Mouse (Mus musculus): Measurements from ENCODE around the gene Kcnj6. TPM values are rescaled to one million over a fixed set of nuclear protein-coding genes. Genes with fewer than 3 reads are reported as not detected.

Gene Kcnj6
- polyA plus RNA-seq (2016; fragmentation: Nextera tagmentation; extraction: Ambion mirVana), result not detected in 2 replicates

DNA sequence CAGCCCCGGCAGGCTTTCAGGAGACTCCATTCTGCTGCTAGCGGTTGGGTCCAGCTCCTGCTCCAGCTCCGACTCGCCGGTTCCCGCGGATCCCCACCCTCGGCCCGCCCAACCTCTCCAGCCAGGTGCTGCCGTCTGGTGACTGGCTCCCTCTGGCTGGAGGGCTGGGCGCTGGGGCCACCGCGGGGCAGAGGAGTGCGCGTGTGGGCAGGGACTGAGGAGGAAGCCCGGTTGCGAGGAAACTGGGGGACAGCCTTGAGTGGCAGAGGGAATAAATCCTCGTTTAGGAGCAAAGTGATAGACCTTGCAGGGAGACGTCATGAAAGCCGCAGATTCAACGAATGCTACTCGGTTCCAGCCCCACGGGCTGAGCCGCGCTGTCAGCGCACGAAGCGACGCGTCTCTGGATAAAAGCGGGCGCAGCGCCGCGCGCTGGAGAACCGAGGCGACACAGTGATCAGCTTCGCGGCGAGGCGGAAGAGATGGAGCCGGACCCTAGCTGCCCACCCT, at the start of gene Kcnj6:
Gene Kcnj6 (minus strand): TSS at position 362 of the 510 bp plus-strand sequence.
- no peak within 1 kb of the TSS for H3K9ac ChIP-seq
- peaks cover 34% of the 10 kb centered on the region for H3K27me3 ChIP-seq (replicated peaks)
- H3K4me1 ChIP-seq, result no peaks in the 10 kb centered on the region
- ATAC-seq, result no peak
- no peak within 1 kb of the TSS for H3K4me2 ChIP-seq
- no peak within 1 kb of the TSS for H3K4me3 ChIP-seq
- H3K9me3 ChIP-seq (replicated peaks), result no peaks in the 10 kb centered on the region
- WGBS (ENCODE audit: insufficient replicate concordance), result 4% methylated on average over 43 of the region's 43 CpGs
- H3K36me3 ChIP-seq, result no peaks in the 10 kb centered on the region
- H3K27ac ChIP-seq, result no peak within 1 kb of the TSS

DNA sequence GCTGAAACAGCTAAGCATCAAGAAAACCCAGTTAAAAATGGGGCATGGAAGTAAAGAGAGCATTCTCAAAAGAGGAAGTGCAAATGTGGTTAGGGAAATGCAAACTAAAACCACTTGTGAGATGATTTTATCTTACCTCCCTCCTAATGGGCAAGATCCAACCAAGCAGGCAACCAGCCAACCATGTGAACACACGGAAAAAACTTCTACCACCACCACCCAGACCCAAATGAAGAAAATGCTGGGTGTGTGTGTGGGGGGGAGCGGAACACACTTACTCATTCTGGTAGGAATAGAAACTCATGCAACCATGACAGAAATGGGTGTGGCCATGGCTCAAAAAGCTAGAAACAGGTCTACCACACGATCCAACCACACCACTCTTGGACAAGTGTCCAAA, 12.4 kb upstream of the Kcnj6 start:
- Histone ChIP-seq H3K9me3 (replicated peaks) (no peaks in the 10 kb centered on the region), H3K4me3 (no peak overlapping the region), H3K9ac (no peak overlapping the region), H3K27ac (no peak overlapping the region), H3K27me3 (replicated peaks) (no peaks in the 10 kb centered on the region), H3K4me2 (no peak overlapping the region), H3K4me1 (no peaks in the 10 kb centered on the region), H3K36me3 (no peaks in the 10 kb centered on the region)
- WGBS (ENCODE audit: insufficient replicate concordance), result 45% methylated on average over 3 of the region's 3 CpGs
- ATAC-seq, result no peak

DNA sequence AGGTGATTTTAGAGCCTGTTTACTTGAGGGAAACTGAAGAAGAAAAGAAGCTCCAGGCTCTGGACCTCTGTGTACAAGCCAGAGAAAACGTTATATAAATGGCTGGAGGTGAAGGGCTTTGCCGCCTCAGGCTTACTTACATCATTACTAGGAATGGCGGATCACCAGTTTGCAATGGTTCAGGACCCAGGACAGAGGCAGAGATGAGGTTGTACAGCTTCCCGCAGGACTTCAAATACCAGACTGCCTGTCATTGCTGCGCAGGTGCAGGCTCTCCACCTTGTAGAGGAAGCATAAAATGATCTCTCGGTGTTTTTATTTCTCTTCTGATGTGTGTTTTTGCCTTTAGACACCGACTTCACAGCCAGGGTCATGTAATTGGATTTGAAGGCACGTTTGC, 7.1 kb upstream of the Kcnj6 start:
- Histone ChIP-seq H3K27ac (no peak overlapping the region), H3K4me2 (no peak overlapping the region), H3K4me1 (no peaks in the 10 kb centered on the region), H3K9ac (no peak overlapping the region), H3K36me3 (no peaks in the 10 kb centered on the region), H3K4me3 (no peak overlapping the region), H3K9me3 (replicated peaks) (no peaks in the 10 kb centered on the region), H3K27me3 (replicated peaks) (no peaks in the 10 kb centered on the region)
- WGBS (ENCODE audit: insufficient replicate concordance), result 32% methylated on average over 8 of the region's 8 CpGs
- ATAC-seq, result no peak

DNA sequence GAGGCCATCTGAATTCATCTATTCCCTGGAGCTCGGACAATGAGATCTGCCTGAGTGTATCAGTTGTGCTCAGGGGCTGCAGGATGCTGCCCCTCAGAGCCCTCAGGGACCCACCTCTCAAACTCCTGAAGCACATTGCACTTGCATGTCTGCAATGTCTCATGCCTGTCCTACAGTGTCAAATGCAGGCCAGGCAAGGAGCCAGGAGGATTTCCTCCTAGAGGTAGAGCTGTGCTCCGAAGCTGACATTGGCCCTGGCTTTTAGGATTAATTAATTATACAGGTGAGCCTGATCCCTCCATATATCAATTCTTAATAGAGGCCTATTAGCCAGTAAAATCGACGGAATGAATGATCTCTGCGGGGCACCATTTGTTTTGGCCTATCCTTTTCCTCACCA, 2.0 kb upstream of the Kcnj6 start:
- no peak overlapping the region for H3K9ac ChIP-seq
- H3K9me3 ChIP-seq (replicated peaks), result no peaks in the 10 kb centered on the region
- no peak overlapping the region for H3K4me2 ChIP-seq
- no peak for ATAC-seq
- no peak overlapping the region for H3K4me3 ChIP-seq
- no peaks in the 10 kb centered on the region for H3K36me3 ChIP-seq
- 60% methylated on average over 5 of the region's 5 CpGs for WGBS (ENCODE audit: insufficient replicate concordance)
- H3K27me3 ChIP-seq (replicated peaks), result peaks cover 34% of the 10 kb centered on the region
- H3K4me1 ChIP-seq, result no peaks in the 10 kb centered on the region
- H3K27ac ChIP-seq, result no peak overlapping the region

DNA sequence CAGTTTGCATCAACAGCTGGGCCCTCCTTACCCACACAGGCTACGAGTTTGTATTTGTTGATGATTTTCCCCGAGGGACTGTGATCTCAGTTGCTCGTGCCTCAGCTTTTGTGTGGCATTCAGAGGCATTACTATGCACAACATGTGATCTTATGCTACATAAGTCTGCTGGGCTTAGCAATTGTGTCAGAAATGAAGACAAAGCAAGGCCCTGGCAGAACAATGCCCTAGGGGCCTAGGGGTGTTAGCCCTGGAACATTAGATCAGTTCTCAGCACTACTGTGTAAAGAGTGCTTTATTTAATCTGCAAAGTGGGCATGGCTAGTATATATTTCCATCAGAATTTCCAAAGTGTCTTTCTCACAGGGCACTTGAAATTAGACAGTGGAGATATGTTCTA, 1.5 kb upstream of the Kcnj6 start:
- Histone ChIP-seq H3K36me3 (no peaks in the 10 kb centered on the region), H3K4me1 (no peaks in the 10 kb centered on the region), H3K4me3 (no peak overlapping the region), H3K9ac (no peak overlapping the region), H3K9me3 (replicated peaks) (no peaks in the 10 kb centered on the region), H3K4me2 (no peak overlapping the region), H3K27me3 (replicated peaks) (peaks cover 34% of the 10 kb centered on the region), H3K27ac (no peak overlapping the region)
- ATAC-seq, result no peak
- 51% methylated on average over 3 of the region's 3 CpGs for WGBS (ENCODE audit: insufficient replicate concordance)

DNA sequence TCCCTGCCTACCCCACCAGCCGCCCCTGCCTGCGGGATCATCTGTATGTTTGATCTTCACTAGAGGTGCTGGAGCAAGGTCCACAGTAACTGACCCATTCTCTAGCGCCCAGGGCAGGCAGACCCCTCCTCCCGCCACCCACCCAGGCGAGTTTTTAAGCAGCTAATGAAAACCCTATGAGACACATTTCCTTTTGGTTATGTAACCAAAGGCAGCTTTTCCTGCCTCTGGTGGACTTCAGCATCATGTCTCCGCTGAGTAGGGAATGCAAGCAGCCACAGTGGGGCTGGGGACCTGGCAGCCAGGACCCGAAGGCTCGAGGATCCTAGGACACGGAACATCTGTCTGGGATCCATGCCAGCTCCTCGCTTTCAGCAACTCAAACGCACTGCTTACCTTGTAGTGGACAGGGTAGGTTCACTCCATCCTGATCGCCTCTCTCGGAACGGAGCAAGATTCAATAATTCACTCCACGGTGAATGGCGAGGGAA, 665 bp downstream of the Kcnj6 start:
- H3K27ac ChIP-seq, result no peak overlapping the region
- no peak for ATAC-seq
- no peak overlapping the region for H3K4me3 ChIP-seq
- no peaks in the 10 kb centered on the region for H3K9me3 ChIP-seq (replicated peaks)
- H3K36me3 ChIP-seq, result no peaks in the 10 kb centered on the region
- peaks cover 34% of the 10 kb centered on the region for H3K27me3 ChIP-seq (replicated peaks)
- WGBS (ENCODE audit: insufficient replicate concordance), result 22% methylated on average over 16 of the region's 16 CpGs
- no peaks in the 10 kb centered on the region for H3K4me1 ChIP-seq
- no peak overlapping the region for H3K4me2 ChIP-seq
- H3K9ac ChIP-seq, result no peak overlapping the region

DNA sequence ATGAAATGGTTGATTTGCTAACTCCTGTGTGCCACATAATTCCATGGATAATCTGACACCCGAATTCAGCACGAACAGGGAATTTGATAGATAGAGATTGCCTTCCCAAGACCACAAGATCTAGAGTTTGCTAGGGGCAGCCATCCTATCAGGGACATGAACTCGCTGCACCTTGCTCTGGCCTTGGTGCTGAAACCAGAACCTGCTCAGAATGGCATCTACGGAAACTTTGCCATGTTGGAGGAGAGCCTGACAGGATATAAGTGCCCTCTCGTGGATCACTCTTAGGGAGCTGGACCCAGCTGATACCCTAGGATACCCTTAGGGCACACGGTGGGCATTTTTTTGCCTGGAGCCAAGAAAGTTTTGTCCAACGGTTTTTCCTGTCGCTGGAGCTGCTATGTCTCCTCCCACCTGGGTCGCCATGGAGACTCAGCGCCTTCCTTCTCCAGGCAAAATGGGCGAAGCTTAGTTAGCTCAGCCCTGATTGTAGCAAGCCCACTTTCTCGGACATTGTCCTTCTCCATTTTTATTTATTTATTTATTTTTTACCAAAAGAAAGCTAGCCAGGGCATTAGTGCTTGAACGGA, 1.9 kb downstream of the Kcnj6 start:
- no peak overlapping the region for H3K27ac ChIP-seq
- WGBS (ENCODE audit: insufficient replicate concordance), result 10% methylated on average over 13 of the region's 13 CpGs
- H3K4me3 ChIP-seq, result no peak overlapping the region
- peaks cover 34% of the 10 kb centered on the region for H3K27me3 ChIP-seq (replicated peaks)
- H3K4me2 ChIP-seq, result no peak overlapping the region
- no peaks in the 10 kb centered on the region for H3K4me1 ChIP-seq
- no peaks in the 10 kb centered on the region for H3K9me3 ChIP-seq (replicated peaks)
- ATAC-seq, result no peak
- no peak overlapping the region for H3K9ac ChIP-seq
- H3K36me3 ChIP-seq, result no peaks in the 10 kb centered on the region

DNA sequence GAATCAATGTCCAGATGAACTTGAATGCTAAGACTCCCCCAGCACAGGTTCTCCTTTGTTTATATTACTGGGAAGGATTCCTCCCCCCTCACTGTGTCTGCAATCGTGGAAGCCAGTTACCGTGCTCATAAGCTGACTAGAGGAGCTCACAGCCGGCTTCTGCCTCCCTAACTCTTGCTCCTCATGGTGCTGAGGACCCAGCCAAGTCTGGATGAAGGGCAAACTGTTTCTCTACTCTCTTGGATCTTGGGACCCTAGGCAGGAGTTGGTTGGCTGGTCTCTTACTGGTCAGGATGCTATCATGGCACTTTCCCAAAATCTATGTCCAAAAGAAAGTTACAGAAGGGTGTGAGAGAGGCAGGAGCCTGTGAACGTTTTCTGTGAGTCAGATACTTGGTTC, 2.6 kb downstream of the Kcnj6 start:
- no peaks in the 10 kb centered on the region for H3K9me3 ChIP-seq (replicated peaks)
- no peaks in the 10 kb centered on the region for H3K4me1 ChIP-seq
- H3K36me3 ChIP-seq, result no peaks in the 10 kb centered on the region
- peaks cover 34% of the 10 kb centered on the region for H3K27me3 ChIP-seq (replicated peaks)
- H3K4me3 ChIP-seq, result no peak overlapping the region
- H3K4me2 ChIP-seq, result no peak overlapping the region
- H3K27ac ChIP-seq, result no peak overlapping the region
- 55% methylated on average over 4 of the region's 4 CpGs for WGBS (ENCODE audit: insufficient replicate concordance)
- no peak overlapping the region for H3K9ac ChIP-seq
- no peak for ATAC-seq

DNA sequence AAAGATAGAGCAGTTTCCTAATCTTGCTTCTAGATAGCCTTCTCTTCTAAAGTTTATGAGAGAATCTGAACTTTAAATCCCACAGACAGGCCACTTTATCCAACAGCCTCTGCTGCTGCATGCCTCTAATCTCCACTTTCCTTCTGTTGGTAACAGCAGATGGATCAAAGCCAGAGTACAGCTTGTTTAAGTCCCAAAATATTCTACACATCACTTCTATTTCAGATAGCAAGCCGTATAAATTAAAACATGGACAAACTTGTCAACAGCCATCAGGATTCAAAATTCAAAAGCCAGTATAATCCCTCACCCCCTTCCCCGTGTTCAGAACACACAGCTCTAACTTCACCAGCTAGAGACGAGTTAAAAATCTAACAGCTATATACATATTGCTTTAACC, 3.4 kb downstream of the Kcnj6 start:
- Histone ChIP-seq H3K36me3 (no peaks in the 10 kb centered on the region), H3K9me3 (replicated peaks) (no peaks in the 10 kb centered on the region), H3K27ac (no peak overlapping the region), H3K4me1 (no peaks in the 10 kb centered on the region), H3K9ac (no peak overlapping the region), H3K4me2 (no peak overlapping the region), H3K27me3 (replicated peaks) (peaks cover 34% of the 10 kb centered on the region), H3K4me3 (no peak overlapping the region)
- WGBS (ENCODE audit: insufficient replicate concordance), result 53% methylated on average over 3 of the region's 3 CpGs
- no peak for ATAC-seq

DNA sequence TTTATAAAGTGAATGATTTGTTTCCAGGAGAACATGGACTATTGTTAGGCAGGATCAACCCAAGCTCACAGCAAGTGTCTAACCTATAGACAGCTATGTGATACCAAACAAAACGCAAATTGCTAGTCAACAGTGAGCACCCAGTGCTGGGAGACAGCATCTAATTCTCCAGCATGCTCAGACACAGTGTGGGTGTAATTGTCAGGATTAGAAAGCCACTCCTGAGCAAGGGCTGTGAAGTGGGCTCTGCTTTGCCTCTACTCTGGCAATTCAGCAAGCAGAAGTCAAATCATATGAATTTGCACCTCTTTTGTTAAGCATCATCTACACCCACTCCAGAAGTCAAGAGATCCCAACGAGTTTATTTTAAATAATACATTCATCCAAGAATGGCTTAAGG, 7.4 kb downstream of the Kcnj6 start:
- Histone ChIP-seq H3K9me3 (replicated peaks) (no peaks in the 10 kb centered on the region), H3K27me3 (replicated peaks) (0 out of 2 replicates have a peak, but pooled peaks cover under 1% of the 10 kb centered on the region), H3K4me2 (no peak overlapping the region), H3K27ac (no peak overlapping the region), H3K4me3 (no peak overlapping the region), H3K9ac (no peak overlapping the region), H3K36me3 (no peaks in the 10 kb centered on the region), H3K4me1 (no peaks in the 10 kb centered on the region)
- ATAC-seq, result no peak
- WGBS (ENCODE audit: insufficient replicate concordance), result 54% methylated on average over 2 of the region's 2 CpGs

DNA sequence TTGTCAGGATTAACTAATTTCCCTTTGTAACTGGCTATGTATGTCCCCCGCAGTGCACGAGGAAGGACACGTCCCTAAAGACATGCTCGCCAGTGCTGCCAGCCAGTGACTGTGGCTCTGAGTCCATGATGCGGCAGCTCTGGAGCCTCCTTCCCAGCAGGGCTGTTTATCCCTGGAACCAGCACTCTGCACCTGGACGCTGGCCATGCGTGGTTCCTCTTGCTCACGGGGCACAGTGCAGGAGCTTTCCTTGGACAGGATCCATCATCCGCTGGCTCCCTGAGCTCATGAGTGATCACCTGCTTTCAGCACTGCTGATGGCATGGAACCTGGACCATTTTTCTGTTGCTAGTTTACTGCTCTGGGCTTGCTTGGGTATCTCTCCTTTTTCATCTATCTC, 10.8 kb downstream of the Kcnj6 start:
- no peaks in the 10 kb centered on the region for H3K4me1 ChIP-seq
- no peak overlapping the region for H3K4me2 ChIP-seq
- H3K36me3 ChIP-seq, result no peaks in the 10 kb centered on the region
- ATAC-seq, result no peak
- WGBS (ENCODE audit: insufficient replicate concordance), result 71% methylated on average over 9 of the region's 9 CpGs
- H3K9ac ChIP-seq, result no peak overlapping the region
- H3K27me3 ChIP-seq (replicated peaks), result no peaks in the 10 kb centered on the region
- H3K27ac ChIP-seq, result no peak overlapping the region
- no peaks in the 10 kb centered on the region for H3K9me3 ChIP-seq (replicated peaks)
- no peak overlapping the region for H3K4me3 ChIP-seq

DNA sequence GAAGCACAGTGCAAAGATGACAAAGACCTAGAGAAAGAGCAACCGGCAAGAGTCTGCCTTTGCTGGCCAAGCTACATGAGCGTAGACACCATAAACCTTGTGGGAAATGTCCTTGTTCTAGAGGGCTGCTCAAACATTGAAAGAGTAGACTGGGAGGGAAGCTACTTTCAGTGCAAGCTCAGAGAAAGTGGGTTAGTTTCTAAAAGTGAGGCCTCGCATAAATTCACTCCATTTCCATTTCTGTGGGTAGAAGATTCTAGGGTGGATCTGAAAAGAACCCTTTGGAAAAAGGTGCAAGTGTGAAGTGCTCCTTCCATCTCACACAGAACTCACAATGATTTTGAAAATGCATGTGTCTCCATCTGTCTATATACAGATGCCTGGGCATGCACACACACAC, 13.2 kb downstream of the Kcnj6 start:
- Histone ChIP-seq H3K27ac (no peak overlapping the region), H3K4me2 (no peak overlapping the region), H3K9ac (no peak overlapping the region), H3K4me1 (no peaks in the 10 kb centered on the region), H3K36me3 (no peaks in the 10 kb centered on the region), H3K4me3 (no peak overlapping the region), H3K9me3 (replicated peaks) (no peaks in the 10 kb centered on the region), H3K27me3 (replicated peaks) (no peaks in the 10 kb centered on the region)
- WGBS (ENCODE audit: insufficient replicate concordance), result 77% methylated on average over 3 of the region's 3 CpGs
- no peak for ATAC-seq

DNA sequence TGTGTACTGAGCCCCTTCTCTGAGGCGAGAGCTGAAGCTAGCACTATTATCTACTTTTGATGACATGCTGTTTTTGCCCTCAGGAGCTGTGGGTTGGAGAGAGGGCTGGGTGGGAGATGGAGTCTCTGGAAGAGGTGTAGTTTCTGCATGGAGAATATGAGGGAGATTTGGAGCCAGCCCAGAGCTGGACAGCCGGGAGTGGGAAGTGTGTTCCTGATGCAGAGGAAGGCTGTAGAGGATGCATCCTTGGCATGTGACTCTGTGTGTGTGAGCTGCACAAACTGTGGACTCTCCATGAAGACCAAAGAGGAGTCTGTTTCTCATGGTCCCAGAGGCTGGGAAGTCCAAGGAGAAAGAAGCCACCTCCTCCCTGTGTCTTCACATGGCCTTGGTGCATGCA, 17.1 kb downstream of the Kcnj6 start:
- H3K4me1 ChIP-seq, result no peaks in the 10 kb centered on the region
- no peak overlapping the region for H3K4me2 ChIP-seq
- no peaks in the 10 kb centered on the region for H3K27me3 ChIP-seq (replicated peaks)
- 61% methylated on average over 2 of the region's 2 CpGs for WGBS (ENCODE audit: insufficient replicate concordance)
- ATAC-seq, result no peak
- no peaks in the 10 kb centered on the region for H3K9me3 ChIP-seq (replicated peaks)
- H3K27ac ChIP-seq, result no peak overlapping the region
- no peak overlapping the region for H3K4me3 ChIP-seq
- H3K36me3 ChIP-seq, result no peaks in the 10 kb centered on the region
- no peak overlapping the region for H3K9ac ChIP-seq
